Mouse (Mus musculus) stomach, embryonic 16.5 days (tissue): ENCODE measurements at regions not wholly inside any gene's neighbourhood (a gene's known extent, or its start where the extent isn't known, plus 50 kb on each side); places are given as distances from the start of the nearest gene placed in this dataset.

Experiments
- ATAC-seq: fragments of 200-750 bp; cut with Nextera tagmentation; 2 replicates; pipeline ENCODE4 v1.8.0; 2017; ENCODE audit warnings: moderate number of reproducible peaks, moderate TSS enrichment; ENCODE audit not compliant: insufficient read depth, low FRiP score
- H3K27ac ChIP-seq: fragments of 300-500 bp; sonication (generic); 2 replicates; pipeline ENCODE4 v1.5.1; 2014; ENCODE audit warnings: low read length
- H3K27me3 ChIP-seq: fragments of 300-500 bp; sonication (generic); 2 replicates; pipeline ENCODE4 v1.6.1; 2014; ENCODE audit warnings: low read length, control low read depth, mixed read lengths; ENCODE audit not compliant: control insufficient read depth, insufficient read depth
- H3K36me3 ChIP-seq: fragments of 300-500 bp; sonication (generic); 2 replicates; pipeline ENCODE4 v1.6.1; 2014; ENCODE audit warnings: low read length; ENCODE audit not compliant: control insufficient read depth, insufficient read depth
- H3K4me1 ChIP-seq: fragments of 300-500 bp; sonication (generic); 2 replicates; pipeline ENCODE4 v1.6.1; 2014; ENCODE audit warnings: low read length, control low read depth, mixed read lengths; ENCODE audit not compliant: control insufficient read depth, insufficient read depth
- H3K4me2 ChIP-seq: fragments of 300-500 bp; sonication (generic); 2 replicates; pipeline ENCODE4 v1.6.1; 2014; ENCODE audit warnings: low read depth, low read length, mixed read lengths
- H3K4me3 ChIP-seq: fragments of 300-500 bp; sonication (generic); replicated peaks from 2 replicates; pipeline ENCODE4 v1.5.1; 2014; ENCODE audit warnings: mild to moderate bottlenecking, low read length
- H3K9ac ChIP-seq: fragments of 300-500 bp; sonication (generic); 2 replicates; pipeline ENCODE4 v1.6.1; 2014; ENCODE audit warnings: low read length
- H3K9me3 ChIP-seq: fragments of 300-500 bp; sonication (generic); replicated peaks from 2 replicates; pipeline ENCODE4 v1.6.1; 2016; ENCODE audit warnings: low read length, control low read depth; ENCODE audit not compliant: control insufficient read depth
- WGBS: fragments of 180-500 bp; shearing (Covaris S2); extraction: QIAGEN DNeasy Blood & Tissue Kit; methylation state at CpG from one replicate; pipeline ENCODE4 v1.1.7; 2014; 5-methylcytosine and 5-hydroxymethylcytosine counted together

DNA sequence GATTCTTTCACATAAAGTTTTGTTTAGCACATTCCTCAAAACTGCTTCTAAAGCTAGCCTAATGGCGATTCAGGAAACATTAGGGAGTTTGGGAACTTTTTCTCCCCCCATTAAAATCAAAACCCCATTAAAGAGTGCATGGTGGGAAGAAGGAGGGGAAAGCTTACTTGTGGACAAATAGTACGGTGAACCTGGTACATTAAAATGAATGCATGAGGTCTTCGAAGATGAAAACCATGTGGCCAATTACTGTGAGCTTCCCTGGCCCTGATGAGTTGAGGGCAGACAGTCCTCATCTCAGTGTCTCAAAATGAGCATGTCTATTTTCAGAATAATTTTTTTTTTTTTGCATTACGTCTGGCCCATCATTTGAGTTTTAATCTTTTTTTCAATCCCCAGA lies 78.0 kb upstream of the Veph1 start:
- H3K27ac ChIP-seq, result no peak overlapping the region
- WGBS, result 81% methylated on average over 4 of the region's 4 CpGs
- H3K4me3 ChIP-seq, result no peak overlapping the region
- no peaks in the 10 kb centered on the region for H3K9me3 ChIP-seq
- no peak overlapping the region for H3K4me2 ChIP-seq
- no peaks in the 10 kb centered on the region for H3K36me3 ChIP-seq
- no peaks in the 10 kb centered on the region for H3K4me1 ChIP-seq
- no peak for ATAC-seq
- H3K27me3 ChIP-seq, result no peaks in the 10 kb centered on the region
- no peak overlapping the region for H3K9ac ChIP-seq

DNA sequence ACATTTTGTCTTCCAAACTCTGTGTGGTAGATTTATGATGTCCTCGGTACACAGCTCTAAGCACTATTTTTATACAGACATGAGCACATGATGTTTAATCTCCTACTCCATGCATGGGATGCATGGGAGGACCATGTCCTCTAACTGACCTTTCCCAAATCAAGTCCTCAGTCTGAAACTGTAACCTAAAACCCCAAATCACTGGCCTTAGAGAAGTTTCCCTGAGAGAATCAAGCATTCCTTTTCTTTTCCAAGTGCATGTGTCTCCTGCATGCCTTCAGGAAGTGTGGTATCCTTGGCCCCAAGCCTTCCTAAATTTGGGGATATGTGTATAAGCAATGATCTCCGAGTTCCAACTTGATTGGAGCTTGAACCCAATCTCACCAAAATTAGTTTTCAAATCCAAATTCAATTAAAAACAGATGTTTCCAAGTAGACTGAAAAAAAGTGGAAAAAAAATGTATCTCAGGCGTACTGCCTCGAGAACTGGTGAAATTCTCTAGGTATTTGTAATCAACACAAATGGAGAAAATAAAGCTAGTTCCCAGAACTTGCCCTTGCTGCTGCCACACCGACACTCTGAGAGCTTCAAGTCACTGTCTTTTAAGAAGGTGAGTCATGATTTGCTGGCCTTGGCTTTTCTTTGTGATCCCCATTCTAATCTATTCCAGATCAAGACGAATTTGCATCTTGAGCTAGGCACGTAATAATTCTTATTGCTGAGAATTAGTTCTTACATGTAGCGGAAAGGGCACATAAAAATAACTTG lies 77.4 kb upstream of the Veph1 start:
- H3K27me3 ChIP-seq, result no peaks in the 10 kb centered on the region
- no peaks in the 10 kb centered on the region for H3K9me3 ChIP-seq
- H3K4me3 ChIP-seq, result no peak overlapping the region
- H3K4me1 ChIP-seq, result no peaks in the 10 kb centered on the region
- H3K4me2 ChIP-seq, result no peak overlapping the region
- H3K27ac ChIP-seq, result no peak overlapping the region
- H3K36me3 ChIP-seq, result no peaks in the 10 kb centered on the region
- H3K9ac ChIP-seq, result no peak overlapping the region
- ATAC-seq, result no peak
- 80% methylated on average over 8 of the region's 8 CpGs for WGBS
